Mouse (Mus musculus) monocyte, adult 2 months (primary cell): Measurements from ENCODE around the gene Olfr1002.
"Not testable (repeated sequence)": the region's sequence is repeated elsewhere in the genome, so short reads cannot be mapped to it uniquely, and the experiment has no call there.

Experiments used
- DNase-seq, 2 experiments: peaks; one replicate each; pipeline ENCODE4 v3.0.0; 2022; ENCODE audit warnings: low spot score in 2 of 2, low read depth in 1 of 2

Gene Olfr1002

DNA sequence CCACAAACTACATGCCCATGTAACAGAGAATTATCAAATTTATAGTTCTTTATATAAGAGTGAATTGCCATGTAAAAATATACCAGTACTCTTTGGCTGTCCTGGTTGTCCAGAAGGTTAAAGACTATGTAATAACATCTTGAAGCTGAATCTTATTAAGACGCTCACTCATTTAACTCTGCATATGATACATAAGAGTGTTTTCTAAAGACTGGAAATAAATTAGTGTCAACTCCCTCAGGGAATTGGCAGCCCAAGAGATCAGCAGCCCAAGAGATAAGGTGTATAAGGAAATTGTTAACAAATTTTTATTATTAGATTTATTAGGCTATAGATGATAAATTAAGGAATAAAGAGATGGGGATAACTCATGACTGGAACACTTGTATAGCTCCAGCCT is at the start of gene Olfr1002:
Olfr1002 (minus strand) TSS at position 101 of the 400 bp plus-strand sequence.
- DNase-seq, result no peak

DNA sequence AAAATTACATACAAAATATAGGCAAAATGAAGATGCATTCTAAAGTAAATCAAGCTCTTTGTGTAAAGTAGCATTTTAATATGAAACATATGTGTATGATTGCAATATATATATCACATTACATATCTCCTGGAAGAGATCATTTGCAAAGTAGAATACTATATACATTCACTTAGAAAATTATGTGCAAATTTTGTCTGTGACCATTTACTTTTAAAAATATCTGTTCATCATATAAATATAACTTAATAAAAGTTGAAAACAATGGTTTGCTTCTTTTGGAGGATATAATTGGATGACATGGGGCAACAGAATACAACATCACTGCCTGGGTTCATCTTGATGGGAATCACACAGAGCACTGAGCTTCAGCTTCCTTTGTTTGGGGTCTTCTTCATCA is 38.6 kb upstream of the Olfr1002 start, which contains the start of gene Olfr1008:
Olfr1008 (plus strand) TSS at position 301 of the 400 bp plus-strand sequence.
- no peak for DNase-seq

DNA sequence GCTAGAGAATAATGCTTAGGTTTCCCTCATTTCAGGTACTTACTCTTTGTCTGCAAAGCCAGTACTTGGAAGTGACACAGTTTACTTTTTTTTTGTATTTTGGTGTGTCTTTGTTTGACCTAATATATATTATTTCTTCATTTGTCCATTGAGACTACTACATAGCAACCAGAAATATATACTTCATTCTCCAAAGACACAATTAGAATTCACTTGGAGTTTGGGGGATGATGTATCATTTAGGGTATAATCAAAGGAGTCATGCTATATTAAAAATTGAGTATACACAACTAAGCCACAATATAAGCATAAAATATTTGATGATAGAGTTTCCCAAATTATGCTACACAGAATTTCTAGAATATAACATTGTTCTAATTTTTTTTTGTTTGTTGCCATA is 28.2 kb upstream of the Olfr1002 start, which contains the start of gene Olfr1006:
Olfr1006 (minus strand) TSS at position 101 of the 400 bp plus-strand sequence.
- DNase-seq, result no peak

DNA sequence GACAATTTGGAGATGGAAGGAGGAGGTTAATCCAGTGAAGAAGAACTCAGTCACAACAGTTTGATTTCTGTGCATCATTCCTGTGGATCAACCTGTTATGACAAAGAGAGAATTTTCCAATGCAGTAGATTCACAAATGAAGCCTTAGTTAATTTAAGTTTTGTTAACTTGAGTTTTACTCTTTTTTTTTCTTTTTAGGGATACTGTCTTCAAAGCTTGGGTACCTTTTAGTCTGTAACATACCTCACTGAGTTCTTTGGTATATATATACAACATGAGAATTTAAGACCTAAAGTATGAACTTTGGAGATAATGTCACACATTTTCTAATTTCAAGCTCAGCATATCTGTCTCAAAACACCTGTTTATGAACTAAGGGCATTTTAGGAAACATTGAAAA is 13.9 kb upstream of the Olfr1002 start, which contains the start of gene Olfr154:
Olfr154 (minus strand) TSS at position 101 of the 400 bp plus-strand sequence.
- not testable (repeated sequence) for DNase-seq

DNA sequence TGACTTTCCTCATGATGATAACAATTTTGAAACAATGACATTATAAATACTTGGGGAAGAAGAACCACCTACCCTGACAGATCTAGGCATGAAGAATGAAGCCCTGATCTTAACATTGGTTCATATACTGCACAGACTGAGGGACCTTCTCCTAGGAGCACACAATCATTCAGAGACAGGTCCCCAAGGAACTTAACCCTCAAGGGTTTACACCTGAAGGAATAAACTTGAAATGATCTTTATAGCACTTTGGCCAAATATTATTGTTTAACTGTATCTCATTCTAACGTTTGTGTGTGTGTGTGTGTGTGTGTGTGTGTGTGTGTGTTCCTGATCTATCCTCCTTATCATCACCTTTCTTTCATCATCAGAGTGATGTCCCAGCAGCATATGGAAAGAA is 38.7 kb downstream of the Olfr1002 start, which contains the start of gene Olfr1000:
Olfr1000 (minus strand) TSS at position 101 of the 400 bp plus-strand sequence.
- no peak for DNase-seq
